Mouse (Mus musculus) frontal cortex, adult 2 months (tissue): ENCODE data around the gene Sgcb. TPM values are rescaled to one million over a fixed set of nuclear protein-coding genes. Genes with fewer than 3 reads are reported as not detected.

ENCODE experiments used
- DNase-seq, 2 experiments: peaks; one replicate each; pipeline ENCODE4 v3.0.0; 2022; ENCODE audit warnings: low spot score in 1 of 2; ENCODE audit errors: extremely low spot score in 1 of 2
- polyA plus RNA-seq: library from polyadenylated mRNA; depleted of rRNA; stranded (reverse); fragments of >200 nt; gene quantifications from 2 replicates; pipeline ENCODE4 v1.2.3, GENCODE M21; 2012; rRNA removed

Sgcb gene
- 43.9 and 52.4 TPM in 2 replicates for polyA plus RNA-seq

DNA sequence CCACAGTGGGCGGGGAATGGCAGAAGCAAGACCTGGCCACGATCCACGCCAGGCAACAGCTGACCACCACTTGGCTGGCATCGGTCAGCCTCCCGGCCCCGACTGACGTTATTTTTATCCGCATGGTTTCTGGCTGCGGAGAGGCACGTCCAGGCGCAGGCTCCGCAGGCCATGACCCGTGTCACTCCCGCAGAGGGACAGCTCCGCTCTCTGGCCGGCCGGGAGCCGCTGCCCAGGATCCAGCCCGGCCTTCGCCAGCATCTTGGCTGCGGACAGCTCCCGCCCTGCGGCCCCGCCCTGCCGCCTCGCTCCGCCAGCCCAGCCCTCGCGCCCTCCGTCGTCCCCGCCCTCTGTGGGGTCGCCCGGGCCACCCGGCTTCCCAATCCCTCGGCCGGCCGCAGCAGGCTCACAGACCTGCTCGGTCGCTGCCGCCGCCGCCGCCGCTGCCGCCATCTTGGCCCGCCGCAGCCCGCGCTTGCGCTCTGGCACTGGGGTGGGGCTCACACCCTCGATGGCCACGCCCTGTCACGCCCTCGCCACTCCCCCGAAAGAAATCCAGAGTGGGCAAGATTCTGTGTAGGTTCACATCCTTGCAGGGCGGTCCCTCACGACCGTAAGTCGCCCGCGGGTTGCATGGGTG is at the start of gene Sgcb:
TSS of gene Sgcb (minus strand) at position 530 of the 640 bp plus-strand sequence.
- DNase-seq, result peak; percentile 76 to 90

DNA sequence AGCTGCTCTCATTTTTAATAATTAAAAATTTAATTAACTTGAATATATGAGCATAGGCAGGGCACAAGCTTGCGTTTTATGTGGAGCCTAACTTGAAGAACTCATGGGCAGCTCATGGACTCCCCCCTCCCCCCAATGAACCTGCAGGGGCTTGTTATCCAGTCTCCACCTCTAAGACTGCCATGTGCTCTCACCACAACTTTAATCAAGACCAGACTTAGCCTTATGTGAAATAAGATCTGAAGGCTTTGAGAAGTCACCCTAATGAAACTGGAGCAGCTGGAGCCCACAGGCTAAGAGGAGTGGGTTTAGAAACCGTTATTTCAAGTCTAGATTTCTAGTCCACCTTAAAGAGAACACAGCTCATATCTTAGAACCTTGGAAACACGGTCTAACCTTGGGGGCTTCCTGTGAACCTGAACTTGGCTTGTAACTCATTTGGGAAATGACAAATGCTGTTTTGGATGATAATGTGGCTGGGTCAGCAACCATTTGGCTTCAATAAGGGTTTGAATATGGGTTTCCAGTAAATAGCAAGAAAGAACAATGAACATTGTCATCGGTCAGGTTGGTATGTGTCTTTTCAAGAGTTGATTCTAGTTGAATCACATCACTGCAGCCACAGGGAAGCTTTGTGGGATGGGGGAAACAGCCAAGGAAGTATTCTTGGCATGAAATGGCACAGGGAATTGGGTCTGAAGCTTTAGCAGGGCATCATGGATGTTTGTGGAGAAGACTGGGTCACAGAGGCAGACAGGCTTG is 46.8 kb upstream of the Sgcb start:
- DNase-seq, result no peak

DNA sequence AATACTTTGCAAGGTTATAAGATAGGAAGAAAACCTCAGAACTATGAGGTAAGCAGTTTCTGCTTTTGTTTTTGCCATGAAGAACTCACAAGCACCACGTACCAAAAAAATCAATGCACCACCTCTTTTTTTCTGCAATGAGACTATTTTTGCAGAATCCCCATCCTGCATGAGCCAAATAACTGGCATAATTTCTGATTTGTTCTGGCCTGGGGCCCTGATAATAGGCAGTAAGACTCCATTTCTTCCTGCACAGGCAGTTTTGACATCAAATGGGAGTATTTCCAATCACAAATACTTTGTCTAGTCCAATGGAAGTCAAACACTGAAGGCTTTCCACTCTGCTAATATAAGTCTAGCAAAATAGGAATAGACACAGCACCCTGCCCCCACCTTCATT is 46.2 kb upstream of the Sgcb start:
- no peak for DNase-seq

DNA sequence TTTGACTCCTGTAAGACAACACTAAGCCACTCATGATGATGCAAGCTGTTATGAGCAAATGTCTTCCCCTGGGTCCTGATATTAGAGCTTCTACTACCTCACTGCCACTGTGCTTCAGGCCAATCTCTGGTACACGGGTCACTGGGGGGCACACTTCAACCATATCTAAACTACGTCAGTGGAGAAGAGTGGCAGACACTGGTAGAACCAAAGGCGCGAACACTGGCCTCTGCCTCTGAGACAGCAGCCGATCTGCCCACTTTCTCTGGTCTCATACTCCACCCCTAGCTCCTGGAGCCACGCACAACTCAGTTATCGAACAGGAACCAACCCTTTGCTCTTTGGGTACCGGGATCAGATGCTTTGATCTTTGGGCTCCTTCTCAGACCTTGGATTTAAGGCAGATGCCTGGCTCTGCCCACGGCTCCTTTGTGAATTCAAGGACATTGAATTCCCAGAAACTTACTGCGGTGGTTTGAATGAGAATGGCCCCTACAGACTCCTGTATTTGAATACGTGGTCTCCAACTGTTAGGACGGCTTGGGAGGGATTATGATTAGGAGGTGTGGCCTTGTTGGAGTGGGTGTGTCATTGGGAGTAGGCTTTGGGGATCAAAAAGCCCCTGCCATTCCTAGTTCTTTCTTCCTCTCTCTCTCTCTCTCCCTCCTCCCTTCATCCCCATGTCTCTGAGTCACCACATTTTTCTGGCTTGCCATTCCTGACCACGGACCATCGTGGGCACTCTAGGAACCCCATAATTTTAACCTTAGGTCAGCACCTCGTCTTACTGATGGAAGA is 44.3 kb upstream of the Sgcb start:
- no peak for DNase-seq

DNA sequence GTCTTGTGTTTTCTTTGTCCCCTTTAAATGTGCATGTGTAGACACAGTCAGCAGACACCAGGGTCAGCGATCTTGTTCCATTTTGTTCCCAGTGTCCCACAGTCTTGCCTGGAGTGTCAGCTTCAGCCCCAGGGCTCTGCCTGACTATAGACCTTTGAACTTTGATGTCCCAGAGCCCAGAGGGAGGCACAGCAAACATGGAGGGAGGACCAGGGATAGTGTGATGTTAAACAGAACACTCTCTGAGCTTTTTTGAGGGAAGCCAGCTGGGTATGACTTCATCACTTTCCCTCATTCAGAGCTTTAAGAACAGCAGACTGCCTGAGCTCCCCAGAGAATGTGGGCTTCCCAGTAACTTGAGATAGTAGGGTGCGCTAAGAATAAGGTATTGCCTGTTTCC is 42.6 kb upstream of the Sgcb start:
- DNase-seq, result no peak

DNA sequence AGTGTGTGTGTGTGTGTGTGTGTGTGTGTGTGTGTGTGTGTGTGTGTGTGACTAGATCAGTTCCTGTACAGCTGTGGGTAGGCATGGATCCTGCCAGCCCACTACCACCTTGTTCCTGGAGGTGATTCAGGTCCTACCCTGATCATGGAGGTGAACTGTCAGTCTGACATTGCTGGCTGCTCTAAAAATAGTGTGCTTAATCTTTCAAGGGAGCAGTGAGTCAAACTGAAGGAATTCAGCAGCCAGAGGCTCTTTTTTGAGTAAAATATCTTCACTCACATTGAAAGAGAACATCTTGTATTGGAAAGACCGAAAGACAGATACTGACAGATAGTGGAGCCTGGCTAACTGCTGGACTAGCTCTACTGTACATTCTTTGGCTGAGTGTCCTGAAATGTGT is 41.0 kb upstream of the Sgcb start:
- DNase-seq, result no peak

- DNase-seq, result peak in 1 of 2 experiments; percentile 42
These were observed 38.6 kb upstream of the Sgcb start for GRCm38 (mm10) chr5:73686149-73686548.

GRCm38 (mm10) chr5:73683706-73684409 is 36.3 kb upstream of the Sgcb start:
- no peak for DNase-seq

- DNase-seq, result no peak
These were observed 35.6 kb upstream of the Sgcb start for GRCm38 (mm10) chr5:73683221-73683620.

GRCm38 (mm10) chr5:73676626-73677025 is 29.0 kb upstream of the Sgcb start:
- peak in 1 of 2 experiments; percentile 45 for DNase-seq

DNA sequence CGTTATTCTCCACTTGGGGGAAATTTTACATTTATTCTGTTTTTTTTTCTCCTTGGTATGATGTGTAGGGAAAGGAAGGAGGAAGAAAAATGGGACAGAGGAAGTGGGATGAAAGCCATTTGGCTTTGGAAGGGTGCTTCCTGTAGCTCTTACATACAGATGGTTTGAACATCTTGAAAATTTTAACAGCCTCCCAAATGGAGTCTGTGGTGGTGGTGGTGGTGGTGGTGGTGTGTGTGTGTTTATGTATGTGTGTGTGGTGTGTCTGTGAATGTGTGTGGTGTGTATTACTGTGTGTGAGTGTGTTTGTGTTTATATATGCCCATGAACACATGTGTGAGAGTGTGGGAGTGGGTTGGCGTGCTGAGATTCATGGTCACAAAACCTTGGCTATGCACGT is 28.0 kb upstream of the Sgcb start:
- no peak for DNase-seq

DNA sequence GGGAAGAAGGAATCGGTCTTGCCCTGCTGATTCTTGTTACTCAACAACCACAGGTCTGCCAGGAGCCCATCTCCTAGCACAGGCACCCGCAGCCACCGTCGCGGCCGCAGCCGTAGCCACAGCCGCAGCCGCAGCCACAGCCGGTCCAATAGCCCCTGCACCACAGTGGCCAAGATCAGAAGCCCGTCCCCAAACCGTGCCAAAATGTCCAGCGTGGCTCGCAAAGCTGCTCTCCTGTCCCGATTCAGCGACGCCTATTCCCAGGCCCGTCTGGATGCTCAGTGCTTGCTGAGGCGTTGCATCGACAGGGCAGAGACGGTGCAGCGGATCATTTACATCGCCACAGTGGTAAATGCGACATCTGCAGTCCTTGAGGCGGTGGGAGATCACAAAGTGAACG is 21.8 kb upstream of the Sgcb start:
- DNase-seq, result no peak

DNA sequence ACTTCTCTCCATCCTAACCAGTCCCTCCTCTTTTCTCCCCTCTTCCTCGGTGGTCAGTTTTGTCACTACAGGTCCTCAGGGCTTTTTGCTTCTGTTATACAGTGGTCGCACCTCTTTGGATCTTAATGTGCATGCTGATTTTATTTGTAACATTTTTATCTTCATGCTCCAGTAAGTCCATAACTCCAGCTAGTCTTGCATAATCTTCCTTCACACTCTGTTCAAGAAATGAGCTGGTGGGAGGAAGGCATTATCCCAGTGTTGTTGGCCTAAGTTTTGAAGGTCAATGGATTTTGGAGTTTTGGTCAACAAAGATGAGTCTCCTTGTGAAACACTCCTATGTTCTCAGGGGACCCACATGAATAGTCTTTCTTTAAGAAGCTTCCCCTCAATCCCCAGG is 20.3 kb upstream of the Sgcb start:
- DNase-seq, result no peak

DNA sequence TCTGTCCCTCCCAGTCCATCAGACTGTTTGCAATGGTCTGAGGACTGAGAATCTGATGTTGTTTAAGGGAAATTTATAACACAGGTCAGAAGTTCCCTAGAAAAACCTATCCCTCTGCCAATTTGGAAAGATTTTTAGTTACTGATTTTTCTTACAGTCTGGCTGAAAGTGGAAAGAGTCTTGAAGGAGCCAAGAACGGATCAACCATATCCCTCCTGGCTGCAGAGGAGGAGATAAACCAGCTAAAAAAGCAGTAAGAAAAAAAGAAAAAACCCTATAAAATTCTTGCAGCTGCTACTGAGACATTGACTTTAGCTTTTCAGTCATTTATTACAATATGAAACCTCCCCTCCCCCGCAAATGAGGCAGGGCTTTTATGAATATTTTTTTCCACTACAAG is 19.1 kb upstream of the Sgcb start:
- no peak for DNase-seq

DNA sequence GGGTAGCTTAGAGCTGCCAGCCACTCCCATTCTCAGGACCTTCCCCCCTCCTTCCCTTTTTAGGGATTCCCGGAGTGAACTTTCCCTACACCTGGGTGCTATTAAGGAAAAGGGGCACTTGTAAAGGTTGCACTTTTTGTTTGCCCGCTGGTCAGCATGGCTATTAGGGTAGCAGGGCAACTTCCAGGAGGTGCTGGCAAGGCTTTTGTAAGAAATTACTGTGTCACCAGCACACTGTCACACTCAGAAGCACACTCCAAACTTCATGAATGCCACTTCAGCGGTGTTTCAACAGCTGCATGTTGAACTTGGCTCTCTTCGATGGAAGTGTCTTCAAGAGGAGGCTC is 4.2 kb upstream of the Sgcb start:
- DNase-seq, result no peak

DNA sequence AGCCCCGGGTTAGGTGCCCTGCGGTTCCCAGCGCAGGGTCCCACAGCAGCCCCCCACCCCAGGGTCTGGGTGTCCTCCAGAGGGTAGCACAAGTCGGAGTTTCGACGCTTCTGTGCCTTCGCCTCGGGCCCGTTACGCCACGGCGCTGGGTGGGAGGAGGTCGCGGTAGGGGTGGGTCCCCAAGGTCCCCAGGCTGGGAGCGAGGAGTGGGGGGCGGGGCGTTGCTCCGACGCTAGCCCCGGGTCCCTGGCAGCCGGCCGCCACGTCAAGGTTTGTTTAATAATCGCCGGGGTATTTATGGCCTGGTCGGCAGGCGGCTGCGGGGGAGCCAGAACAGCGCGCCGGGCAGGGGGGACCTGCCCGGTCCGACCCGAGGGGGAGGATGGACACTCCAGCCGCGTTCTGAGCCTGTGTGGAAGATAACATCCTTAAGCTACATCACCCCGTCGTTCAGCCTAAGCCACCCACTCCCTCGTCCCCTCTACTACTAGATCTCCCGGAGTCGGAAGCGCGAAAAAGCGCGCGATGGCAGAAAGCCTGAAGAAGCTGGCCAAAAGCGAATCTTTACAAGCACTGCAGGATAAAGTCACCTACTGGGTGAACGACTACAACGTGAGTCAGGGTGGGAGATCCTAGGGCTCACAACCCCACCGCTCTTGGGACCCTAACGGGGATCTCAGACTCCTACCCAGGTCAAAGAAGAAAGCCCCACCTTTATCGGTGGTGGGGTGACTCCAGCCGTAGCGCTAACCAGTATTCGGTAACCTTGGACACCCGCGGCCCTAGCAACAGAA is 3.7 kb upstream of the Sgcb start, which contains the start of gene Spata18:
TSS of gene Spata18 (plus strand) at position 319 of the 794 bp plus-strand sequence.
- no peak for DNase-seq

- DNase-seq, result peak in 1 of 2 experiments; percentile 21
These were observed 2.9 kb upstream of the Sgcb start for GRCm38 (mm10) chr5:73650365-73650964.

DNA sequence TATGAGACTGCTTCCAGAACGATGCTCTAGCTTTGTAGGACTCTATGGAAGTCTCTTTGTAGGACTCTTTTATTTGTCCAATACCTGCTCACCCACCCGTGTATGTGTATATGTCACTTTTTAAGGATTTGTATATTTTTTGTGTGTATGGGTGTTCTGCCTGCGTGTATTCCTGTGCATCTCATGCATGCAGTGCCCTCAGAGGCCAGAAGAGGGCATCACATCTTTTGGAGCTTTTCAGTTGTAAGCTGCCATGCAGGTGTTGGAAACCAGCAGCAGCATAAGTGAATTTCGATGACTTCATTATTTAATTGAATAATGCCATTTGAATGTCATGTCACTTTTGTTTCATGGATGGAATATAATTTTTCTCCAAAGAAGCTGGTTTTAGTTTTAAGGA is 5.5 kb downstream of the Sgcb start:
- peak in 1 of 2 experiments; percentile 50 for DNase-seq

DNA sequence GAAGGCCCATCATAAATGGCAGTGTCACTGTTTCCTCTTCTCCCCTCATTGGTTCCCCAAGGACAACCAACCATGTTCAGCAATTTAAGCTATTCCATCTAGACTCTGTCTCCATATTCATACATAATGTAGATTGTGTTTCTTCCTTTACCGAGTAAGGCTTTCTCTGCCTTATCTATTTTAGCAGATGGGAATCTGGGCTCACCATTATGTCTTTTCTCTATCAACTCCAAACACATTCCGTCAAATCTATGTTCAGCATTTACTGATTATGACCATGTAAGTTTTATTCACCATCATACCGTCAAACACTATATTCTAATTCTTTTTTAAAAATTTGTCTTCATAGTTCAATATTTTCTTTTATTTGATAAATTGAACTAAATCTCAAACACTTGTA is 6.5 kb downstream of the Sgcb start:
- DNase-seq, result no peak
